Mouse (Mus musculus): ENCODE results near the gene Gltpd2. TPM values are rescaled to one million over a fixed set of nuclear protein-coding genes. Genes with fewer than 3 reads are reported as not detected.

The Gltpd2 gene
- total and polyA plus RNA-seq, 3 experiments: 0.06 TPM; not detected in 2

GRCm38 (mm10) chr11:70487816-70488215 lies 31.2 kb upstream of the Gltpd2 start:
- H3K27me3 ChIP-seq (ENCODE audit: control insufficient read depth in 1 of 2, insufficient read depth in 2 of 2, low read length in 2 of 2): peaks cover 27 to 57% of the 10 kb centered on the region in 2 experiments
- no peak for DNase-seq (ENCODE audit: low read depth, low spot score)
- no peaks in the 10 kb centered on the region for H3K9me3 ChIP-seq (replicated peaks; ENCODE audit: insufficient read depth, low read length)
- H3K4me3 ChIP-seq (ENCODE audit: control insufficient read depth in 1 of 2, insufficient read depth in 1 of 2, low read depth in 2 of 2, low read length in 2 of 2): no peak overlapping the region
- no peaks in the 10 kb centered on the region for H3K36me3 ChIP-seq (ENCODE audit: control insufficient read depth in 1 of 2, insufficient read depth in 2 of 2, low read length in 2 of 2)
- H3K27ac ChIP-seq (ENCODE audit: control insufficient read depth, low read depth, low read length): no peak overlapping the region
- H3K4me1 ChIP-seq (ENCODE audit: control insufficient read depth in 1 of 2, insufficient read depth in 2 of 2, low read length in 2 of 2): no peaks in the 10 kb centered on the region
- no peak for TF ChIP-seq ELF1 (IDR thresholded peaks at IDR 0.05; ENCODE audit: low read depth, low read length)
- TF ChIP-seq POLR2A (IDR thresholded peaks at IDR 0.05; ENCODE audit: control insufficient read depth in 1 of 2, insufficient read depth in 1 of 2, low read depth in 1 of 2, low read length in 2 of 2, poor library complexity in 1 of 2): no peak
- no peak for TF ChIP-seq MEF2A (IDR thresholded peaks at IDR 0.05; ENCODE audit: extremely low read depth, insufficient replicate concordance, low read depth, low read length, poor library complexity, severe bottlenecking)
- TF ChIP-seq ZKSCAN1 (IDR thresholded peaks at IDR 0.05; ENCODE audit: low read depth, low read length): no peak
- no peak for TF ChIP-seq TCF12 (IDR thresholded peaks at IDR 0.05; ENCODE audit: low read depth, low read length)
- TF ChIP-seq MAZ (IDR thresholded peaks at IDR 0.05; ENCODE audit: low read depth, low read length): no peak
- no peak for TF ChIP-seq EP300 (IDR thresholded peaks at IDR 0.05; ENCODE audit: low read depth in 1 of 2, low read length in 2 of 2)
- TF ChIP-seq GATA1 (IDR thresholded peaks at IDR 0.05; ENCODE audit: low read depth, low read length): no peak
- TF ChIP-seq TAL1 (IDR thresholded peaks at IDR 0.05; ENCODE audit: low read length): no peak
- no peak for TF ChIP-seq ZC3H11A (IDR thresholded peaks at IDR 0.05; ENCODE audit: low read depth, low read length)
- TF ChIP-seq NELFE (IDR thresholded peaks at IDR 0.05; ENCODE audit: low read depth, low read length): no peak
- no peak for TF ChIP-seq CTCF (IDR thresholded peaks at IDR 0.05 in 2 of 3, conservative IDR thresholded peaks at IDR 0.05 in 1 of 3; ENCODE audit: control insufficient read depth in 1 of 3, insufficient read depth in 1 of 3, low read depth in 2 of 3, low read length in 3 of 3, poor library complexity in 1 of 3, severe bottlenecking in 1 of 3)
- no peak for TF ChIP-seq MAFK (IDR thresholded peaks at IDR 0.05; ENCODE audit: borderline replicate concordance, low read depth, low read length)
- H3K9ac ChIP-seq (ENCODE audit: control insufficient read depth, low read depth, low read length, poor library complexity, severe bottlenecking): no peak overlapping the region
- no peaks in the 10 kb centered on the region for H3K79me2 ChIP-seq (ENCODE audit: control insufficient read depth, insufficient read depth, low read length, poor library complexity)

- Histone ChIP-seq H3K79me2 (ENCODE audit: control insufficient read depth, insufficient read depth, low read length, poor library complexity) (no peaks in the 10 kb centered on the region), H3K36me3 (ENCODE audit: control insufficient read depth in 1 of 2, insufficient read depth in 2 of 2, low read length in 2 of 2) (no peaks in the 10 kb centered on the region), H3K9ac (ENCODE audit: control insufficient read depth, low read depth, low read length, poor library complexity, severe bottlenecking) (no peak overlapping the region), H3K27me3 (ENCODE audit: control insufficient read depth in 1 of 2, insufficient read depth in 2 of 2, low read length in 2 of 2) (peaks cover 22 to 47% of the 10 kb centered on the region in 2 experiments), H3K9me3 (replicated peaks; ENCODE audit: insufficient read depth, low read length) (no peaks in the 10 kb centered on the region), H3K4me3 (ENCODE audit: control insufficient read depth in 1 of 2, insufficient read depth in 1 of 2, low read depth in 2 of 2, low read length in 2 of 2) (no peak overlapping the region), H3K27ac (ENCODE audit: control insufficient read depth, low read depth, low read length) (no peak overlapping the region), H3K4me1 (ENCODE audit: control insufficient read depth in 1 of 2, insufficient read depth in 2 of 2, low read length in 2 of 2) (no peaks in the 10 kb centered on the region)
- DNase-seq (ENCODE audit: low read depth, low spot score): no peak
- TF ChIP-seq SMC3 (IDR thresholded peaks at IDR 0.05; ENCODE audit: low read depth, low read length) (no peak), SIN3A (IDR thresholded peaks at IDR 0.05; ENCODE audit: low read length) (no peak), ZNF384 (IDR thresholded peaks at IDR 0.05; ENCODE audit: low read depth, low read length) (no peak), MXI1 (IDR thresholded peaks at IDR 0.05; ENCODE audit: low read depth, low read length) (no peak), MAFK (IDR thresholded peaks at IDR 0.05; ENCODE audit: borderline replicate concordance, low read depth, low read length) (no peak), TAL1 (IDR thresholded peaks at IDR 0.05; ENCODE audit: low read length) (no peak), USF1 (IDR thresholded peaks at IDR 0.05; ENCODE audit: low read depth, low read length) (no peak), MAZ (IDR thresholded peaks at IDR 0.05; ENCODE audit: low read depth, low read length) (no peak), ZC3H11A (IDR thresholded peaks at IDR 0.05; ENCODE audit: low read depth, low read length) (no peak), POLR2A (IDR thresholded peaks at IDR 0.05; ENCODE audit: control insufficient read depth in 1 of 2, insufficient read depth in 1 of 2, low read depth in 1 of 2, low read length in 2 of 2, poor library complexity in 1 of 2) (no peak)
Measured at GRCm38 (mm10) chr11:70489138-70489537, 29.9 kb upstream of the Gltpd2 start.

Measured in MEL (cell line).